Mouse (Mus musculus): Measurements from ENCODE around the gene Enox1. TPM values are rescaled to one million over a fixed set of nuclear protein-coding genes. Genes with fewer than 3 reads are reported as not detected.

Gene Enox1
- total RNA-seq, 1 experiment, result 25.3 TPM

GRCm38 (mm10) chr14:77615201-77615600 is 458.6 kb downstream of the Enox1 start:
- DNase-seq (ENCODE audit: low read depth, low spot score), result no peak
- Histone ChIP-seq H3K4me1 (ENCODE audit: control insufficient read depth in 2 of 2, insufficient read depth in 2 of 2, low read length in 2 of 2, poor library complexity in 1 of 2) (peaks cover 0 to 4% of the 10 kb centered on the region in 2 experiments; a peak in 1 of 4 replicates), H3K9me3 (ENCODE audit: control insufficient read depth, insufficient read depth, low read depth, low read length) (no peaks in the 10 kb centered on the region), H3K4me3 (ENCODE audit: insufficient read depth in 1 of 2, low read depth in 1 of 2, low read length in 2 of 2, poor library complexity in 1 of 2, severe bottlenecking in 1 of 2) (no peak overlapping the region), H3K36me3 (ENCODE audit: control insufficient read depth, insufficient read depth, low read length, poor library complexity, severe bottlenecking) (peaks cover 31% of the 10 kb centered on the region), H3K9ac (ENCODE audit: insufficient read depth, low read depth, low read length, poor library complexity, severe bottlenecking) (no peak overlapping the region), H3K27ac (ENCODE audit: insufficient read depth, low read depth, low read length, poor library complexity, severe bottlenecking) (no peak overlapping the region)
- in situ Hi-C loops (cut with MboI; ENCODE audit: low sequenced_read_pairs in 2 of 2, unreplicated experiment in 2 of 2), result no loop called here
- TF ChIP-seq HCFC1 (IDR thresholded peaks at IDR 0.05; ENCODE audit: borderline replicate concordance, insufficient read depth, low read length) (no peak), ZNF384 (IDR thresholded peaks at IDR 0.05; ENCODE audit: low read depth, low read length) (no peak), MAFK (IDR thresholded peaks at IDR 0.05; ENCODE audit: insufficient read depth, low read depth, low read length) (no peak), ZC3H11A (IDR thresholded peaks at IDR 0.05; ENCODE audit: borderline replicate concordance, low read depth, low read length) (no peak), CHD2 (IDR thresholded peaks at IDR 0.05; ENCODE audit: low read depth, low read length) (no peak)

GRCm38 (mm10) chr14:77617250-77617649 is 460.7 kb downstream of the Enox1 start:
- Histone ChIP-seq H3K4me3 (ENCODE audit: insufficient read depth in 1 of 2, low read depth in 1 of 2, low read length in 2 of 2, poor library complexity in 1 of 2, severe bottlenecking in 1 of 2) (no peak overlapping the region), H3K4me1 (ENCODE audit: control insufficient read depth in 2 of 2, insufficient read depth in 2 of 2, low read length in 2 of 2, poor library complexity in 1 of 2) (peaks cover 0 to 4% of the 10 kb centered on the region in 2 experiments; a peak in 1 of 4 replicates), H3K9me3 (ENCODE audit: control insufficient read depth, insufficient read depth, low read depth, low read length) (no peaks in the 10 kb centered on the region), H3K9ac (ENCODE audit: insufficient read depth, low read depth, low read length, poor library complexity, severe bottlenecking) (no peak overlapping the region), H3K36me3 (ENCODE audit: control insufficient read depth, insufficient read depth, low read length, poor library complexity, severe bottlenecking) (peaks cover 28% of the 10 kb centered on the region), H3K27ac (ENCODE audit: insufficient read depth, low read depth, low read length, poor library complexity, severe bottlenecking) (no peak overlapping the region)
- no peak for DNase-seq (ENCODE audit: low read depth, low spot score)
- in situ Hi-C loops (cut with MboI; ENCODE audit: low sequenced_read_pairs in 2 of 2, unreplicated experiment in 2 of 2), result no loop called here
- TF ChIP-seq ZNF384 (IDR thresholded peaks at IDR 0.05; ENCODE audit: low read depth, low read length), result no peak
- no peak for TF ChIP-seq CHD2 (IDR thresholded peaks at IDR 0.05; ENCODE audit: low read depth, low read length)
- TF ChIP-seq HCFC1 (IDR thresholded peaks at IDR 0.05; ENCODE audit: borderline replicate concordance, insufficient read depth, low read length), result no peak
- no peak for TF ChIP-seq MAFK (IDR thresholded peaks at IDR 0.05; ENCODE audit: insufficient read depth, low read depth, low read length)
- no peak for TF ChIP-seq ZC3H11A (IDR thresholded peaks at IDR 0.05; ENCODE audit: borderline replicate concordance, low read depth, low read length)

GRCm38 (mm10) chr14:77618131-77618805 is 461.7 kb downstream of the Enox1 start:
- Histone ChIP-seq H3K36me3 (ENCODE audit: control insufficient read depth, insufficient read depth, low read length, poor library complexity, severe bottlenecking) (peaks cover 25% of the 10 kb centered on the region), H3K4me3 (ENCODE audit: insufficient read depth in 1 of 2, low read depth in 1 of 2, low read length in 2 of 2, poor library complexity in 1 of 2, severe bottlenecking in 1 of 2) (no peak overlapping the region), H3K4me1 (ENCODE audit: control insufficient read depth in 2 of 2, insufficient read depth in 2 of 2, low read length in 2 of 2, poor library complexity in 1 of 2) (peaks cover 0 to 4% of the 10 kb centered on the region in 2 experiments; a peak in 1 of 4 replicates), H3K9ac (ENCODE audit: insufficient read depth, low read depth, low read length, poor library complexity, severe bottlenecking) (0 out of 2 replicates have a peak overlapping the region, but pooled peaks have one; percentile 43), H3K27ac (ENCODE audit: insufficient read depth, low read depth, low read length, poor library complexity, severe bottlenecking) (no peak overlapping the region), H3K9me3 (ENCODE audit: control insufficient read depth, insufficient read depth, low read depth, low read length) (no peaks in the 10 kb centered on the region)
- in situ Hi-C loops (cut with MboI; ENCODE audit: low sequenced_read_pairs in 2 of 2, unreplicated experiment in 2 of 2), result no loop called here
- no peak for DNase-seq (ENCODE audit: low read depth, low spot score)
- no peak for TF ChIP-seq ZC3H11A (IDR thresholded peaks at IDR 0.05; ENCODE audit: borderline replicate concordance, low read depth, low read length)
- no peak for TF ChIP-seq CHD2 (IDR thresholded peaks at IDR 0.05; ENCODE audit: low read depth, low read length)
- TF ChIP-seq HCFC1 (IDR thresholded peaks at IDR 0.05; ENCODE audit: borderline replicate concordance, insufficient read depth, low read length), result no peak
- no peak for TF ChIP-seq MAFK (IDR thresholded peaks at IDR 0.05; ENCODE audit: insufficient read depth, low read depth, low read length)
- no peak for TF ChIP-seq ZNF384 (IDR thresholded peaks at IDR 0.05; ENCODE audit: low read depth, low read length)

GRCm38 (mm10) chr14:77621473-77622264 is 465.1 kb downstream of the Enox1 start:
- in situ Hi-C loops (cut with MboI; ENCODE audit: low sequenced_read_pairs in 2 of 2, unreplicated experiment in 2 of 2), result no loop called here
- TF ChIP-seq HCFC1 (IDR thresholded peaks at IDR 0.05; ENCODE audit: borderline replicate concordance, insufficient read depth, low read length), result no peak
- TF ChIP-seq CHD2 (IDR thresholded peaks at IDR 0.05; ENCODE audit: low read depth, low read length), result no peak
- no peak for TF ChIP-seq ZC3H11A (IDR thresholded peaks at IDR 0.05; ENCODE audit: borderline replicate concordance, low read depth, low read length)
- TF ChIP-seq MAFK (IDR thresholded peaks at IDR 0.05; ENCODE audit: insufficient read depth, low read depth, low read length), result no peak
- no peak for TF ChIP-seq ZNF384 (IDR thresholded peaks at IDR 0.05; ENCODE audit: low read depth, low read length)
- H3K4me3 ChIP-seq (ENCODE audit: insufficient read depth in 1 of 2, low read depth in 1 of 2, low read length in 2 of 2, poor library complexity in 1 of 2, severe bottlenecking in 1 of 2), result no peak overlapping the region
- H3K9me3 ChIP-seq (ENCODE audit: control insufficient read depth, insufficient read depth, low read depth, low read length), result no peaks in the 10 kb centered on the region
- peaks cover 0 to 9% of the 10 kb centered on the region in 2 experiments; a peak in 1 of 4 replicates for H3K4me1 ChIP-seq (ENCODE audit: control insufficient read depth in 2 of 2, insufficient read depth in 2 of 2, low read length in 2 of 2, poor library complexity in 1 of 2)
- H3K36me3 ChIP-seq (ENCODE audit: control insufficient read depth, insufficient read depth, low read length, poor library complexity, severe bottlenecking), result peaks cover 16% of the 10 kb centered on the region
- H3K9ac ChIP-seq (ENCODE audit: insufficient read depth, low read depth, low read length, poor library complexity, severe bottlenecking), result no peak overlapping the region
- DNase-seq (ENCODE audit: low read depth, low spot score), result no peak
- no peak overlapping the region for H3K27ac ChIP-seq (ENCODE audit: insufficient read depth, low read depth, low read length, poor library complexity, severe bottlenecking)
